Mouse (Mus musculus) ovary, adult 2 months (tissue): ENCODE results near the gene Lrriq4. TPM values are rescaled to one million over a fixed set of nuclear protein-coding genes. Genes with fewer than 3 reads are reported as not detected.

Experiments used
- polyA plus RNA-seq: library from polyadenylated mRNA; depleted of rRNA; stranded (reverse); fragments of >200 nt; gene quantifications from 2 replicates; pipeline ENCODE4 v1.2.3, GENCODE M21; 2012; rRNA removed

Lrriq4 gene
- polyA plus RNA-seq = 0.14 and 0.21 TPM in 2 replicates

DNA sequence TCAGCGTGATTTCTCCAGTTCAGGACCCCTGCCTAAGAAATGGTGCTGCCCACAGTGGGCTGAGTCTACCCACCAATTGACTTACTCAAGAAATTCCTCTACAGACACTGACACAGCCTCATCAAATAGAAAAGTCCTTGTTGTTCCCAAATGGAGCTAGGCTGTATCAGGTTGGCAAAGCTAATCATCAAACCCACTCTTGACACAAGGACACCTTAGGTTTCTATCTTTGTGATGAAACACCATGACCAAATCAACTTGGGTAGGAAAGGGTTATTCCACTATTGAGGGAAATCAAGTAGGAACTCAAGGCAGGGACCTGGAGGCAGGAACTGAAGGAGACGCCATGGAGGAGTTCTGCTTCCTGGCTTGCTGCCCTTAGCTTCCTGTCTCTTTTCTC, at the start of gene Lrriq4:
TSS of gene Lrriq4 (plus strand) at position 301 of the 400 bp plus-strand sequence.

DNA sequence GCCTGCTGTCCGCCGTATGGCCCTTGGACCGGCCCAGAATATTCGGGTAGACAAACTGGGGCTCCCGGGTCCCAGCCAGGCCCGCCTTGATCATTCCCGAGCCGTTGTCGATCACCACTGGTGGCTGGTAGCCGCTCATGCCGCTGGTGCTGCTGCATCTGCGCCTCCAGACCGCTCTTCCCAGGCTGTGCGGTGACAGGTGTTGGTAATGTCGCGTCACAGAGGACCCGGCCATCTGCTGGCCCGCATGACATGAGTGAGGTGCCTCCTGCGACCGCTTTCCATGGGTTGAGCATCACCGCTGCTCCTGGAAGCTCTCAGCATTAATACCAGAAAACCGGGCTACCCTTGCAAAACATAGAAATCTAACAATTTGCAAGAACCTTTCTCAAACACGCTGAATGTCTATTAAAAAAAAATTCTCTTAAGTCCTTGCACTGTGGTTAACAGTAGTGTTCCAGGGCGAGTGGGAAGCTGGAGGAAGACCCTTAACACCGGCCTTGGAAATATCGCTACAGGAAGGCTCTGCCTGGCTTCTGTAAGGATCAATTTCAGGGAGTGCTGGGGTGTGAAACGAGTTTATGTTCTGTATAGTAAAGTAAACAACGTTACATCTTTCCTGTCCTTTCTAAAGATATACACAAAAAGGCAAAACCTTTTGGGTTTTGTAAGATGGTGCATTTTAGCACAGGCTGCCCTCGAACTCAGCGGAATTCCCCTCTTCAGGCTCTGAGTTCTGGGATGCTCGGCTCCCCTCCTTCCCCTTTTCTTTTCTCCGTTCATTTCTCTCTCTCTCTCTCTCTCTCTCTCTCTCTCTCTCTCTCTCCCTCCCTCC, 44.4 kb upstream of the Lrriq4 start, which contains the start of gene Actrt3:
TSS of gene Actrt3 (minus strand) at position 229 of the 835 bp plus-strand sequence.

GRCm38 (mm10) chr3:30602065-30602739, 42.1 kb upstream of the Lrriq4 start, which contains the start of gene Mynn:
Mynn (plus strand) TSS chr3:30602065.

DNA sequence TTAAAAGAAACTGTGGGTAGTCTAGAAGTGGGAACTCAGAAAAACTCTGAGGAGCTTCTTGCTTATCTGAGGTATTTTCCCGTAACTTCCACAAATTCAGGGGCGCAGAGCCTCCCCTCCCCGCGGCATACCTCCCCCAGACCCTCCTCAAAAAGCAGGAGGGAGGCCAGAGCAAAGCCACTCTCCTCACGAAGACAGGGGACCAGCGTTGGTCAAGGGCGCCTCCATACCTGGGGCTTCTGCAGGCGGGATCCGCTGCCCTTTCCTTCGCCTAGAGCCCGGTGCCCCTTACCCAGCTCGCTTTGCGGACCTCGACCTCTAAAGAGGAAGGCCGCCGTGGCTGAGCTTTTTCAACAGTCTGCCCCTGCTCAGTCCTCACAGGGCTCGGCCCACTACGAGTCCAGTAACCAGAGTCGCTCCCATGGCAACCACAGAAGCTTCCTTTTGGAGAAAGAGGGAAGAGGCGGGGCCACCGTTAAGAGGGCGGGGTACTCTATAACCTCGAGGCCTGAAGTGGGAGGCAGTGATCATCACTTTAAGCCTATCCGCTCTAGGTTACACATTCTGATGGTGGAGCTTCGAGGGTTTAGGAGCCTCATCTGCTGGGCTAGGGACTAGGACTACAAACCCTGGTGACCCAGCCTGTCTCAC, 3.3 kb downstream of the Lrriq4 start, which contains the start of gene Lrrc34:
TSS of gene Lrrc34 (minus strand) at position 430 of the 651 bp plus-strand sequence.

DNA sequence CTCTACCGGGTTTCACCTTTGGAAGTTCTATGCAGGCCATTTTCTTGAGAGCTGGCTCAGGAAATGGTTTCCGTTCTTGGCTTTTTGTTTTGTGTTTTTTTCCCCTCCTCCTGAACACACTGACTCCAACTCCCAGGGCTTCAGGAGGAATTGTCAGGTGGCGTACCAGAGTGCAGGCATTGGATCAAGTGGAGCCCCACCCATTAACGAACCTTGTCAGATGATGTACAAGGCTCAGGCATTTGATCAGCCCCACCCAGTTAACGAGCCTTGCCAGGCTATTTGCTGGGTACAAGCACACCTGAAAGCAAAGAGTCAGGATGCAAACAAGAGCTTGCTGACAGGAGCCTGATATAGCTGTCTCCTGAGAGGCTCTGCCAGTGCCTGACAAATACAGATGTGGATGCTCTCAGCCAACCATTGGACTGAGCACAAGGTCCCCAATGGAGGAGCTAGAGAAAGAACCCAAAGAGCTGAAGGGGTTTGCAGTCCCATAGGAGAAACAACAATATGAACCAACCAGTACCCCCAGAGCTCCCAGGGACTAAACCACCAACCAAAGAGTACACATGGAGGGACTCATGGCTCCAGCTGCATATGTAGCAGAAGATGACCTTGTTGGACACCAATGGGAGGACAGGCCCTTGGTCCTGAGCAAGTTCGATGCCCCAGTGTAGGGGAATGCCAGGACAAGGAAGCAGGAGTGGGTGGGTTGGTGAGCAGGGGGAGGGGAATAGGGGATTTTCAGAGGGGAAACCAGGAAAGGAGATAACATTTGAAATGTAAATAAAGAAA, 55.6 kb downstream of the Lrriq4 start, which contains the start of gene Lrrc31:
TSS of gene Lrrc31 (minus strand) at position 133 of the 795 bp plus-strand sequence.

Other genes starting within 250 kb of the Lrriq4 start
- 4.8 and 6.2 TPM in 2 replicates for gene Mecom, start 96.5 kb upstream of the Lrriq4 start, polyA plus RNA-seq
- not detected in 2 replicates for gene Actrt3, start 44.6 kb upstream of the Lrriq4 start, polyA plus RNA-seq
- 5.4 and 7.4 TPM in 2 replicates for gene Mynn, start 42.4 kb upstream of the Lrriq4 start, polyA plus RNA-seq
- gene Lrrc34, start 3.4 kb downstream of the Lrriq4 start, polyA plus RNA-seq = 0.09 and 0.10 TPM in 2 replicates
- 4.1 and 4.2 TPM in 2 replicates for gene Lrrc31, start 55.3 kb downstream of the Lrriq4 start, polyA plus RNA-seq
- 0.07 and 0.09 TPM in 2 replicates for gene Samd7, start 101.8 kb downstream of the Lrriq4 start, polyA plus RNA-seq
- 9.7 and 10.4 TPM in 2 replicates for gene Sec62, start 148.4 kb downstream of the Lrriq4 start, polyA plus RNA-seq
- 3.1 and 4.4 TPM in 2 replicates for gene Gpr160, start 211.4 kb downstream of the Lrriq4 start, polyA plus RNA-seq